In the genomic region with DNA sequence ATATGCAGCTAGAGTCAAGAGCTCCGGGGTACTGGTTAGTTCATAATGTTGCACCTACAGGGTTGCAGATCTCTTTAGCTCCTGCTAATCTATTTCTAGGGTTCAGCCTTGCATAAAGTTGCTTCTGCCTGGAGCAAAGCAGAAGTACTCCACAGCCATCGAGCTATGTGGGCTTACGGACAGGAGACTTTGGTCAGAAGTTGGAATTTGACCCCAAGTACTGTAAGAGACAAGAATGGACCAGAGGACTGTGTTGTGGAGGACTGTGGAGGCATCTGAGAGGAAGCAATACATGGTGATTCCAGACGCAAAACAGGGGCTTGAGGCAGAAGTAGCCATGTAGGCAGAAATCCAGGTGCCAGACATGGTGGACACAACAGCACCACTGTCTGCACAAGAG, we compare ENCODE assay signal across 24 mouse cellular contexts. TPM values are rescaled to one million over a fixed set of nuclear protein-coding genes. Genes with fewer than 3 reads are reported as not detected.
"Had no signal": no experiment of that assay in that cellular context is flagged by ENCODE, and none has a peak within 500 bp of the region (broad histone marks: within the 10 kb centered on the region; RNA-seq: fewer than 3 reads in every experiment).

No protein-coding gene starts in this region.

- H3K9ac ChIP-seq: lung, embryonic 15.5 days; midbrain, embryonic 13.5 days; midbrain, embryonic 15.5 days; neural tube, embryonic 12.5 days; stomach, embryonic 15.5 days had no signal

- ATAC-seq: lung, postnatal 0 days; midbrain, embryonic 13.5 days; midbrain, embryonic 15.5 days had no signal

- H3K27me3 ChIP-seq: lung, embryonic 15.5 days; midbrain, embryonic 13.5 days; midbrain, embryonic 15.5 days; neural tube, embryonic 12.5 days; stomach, embryonic 15.5 days had no signal

- H3K4me2 ChIP-seq: lung, embryonic 15.5 days; midbrain, embryonic 11.5 days; midbrain, embryonic 13.5 days; midbrain, embryonic 15.5 days; neural tube, embryonic 12.5 days; stomach, embryonic 15.5 days had no signal

- H3K36me3 ChIP-seq: lung, embryonic 15.5 days; midbrain, embryonic 13.5 days; midbrain, embryonic 15.5 days; neural tube, embryonic 12.5 days; stomach, embryonic 15.5 days had no signal

- DNase-seq: lung, adult 2 months; lung, postnatal 14 days; lung, postnatal 36 days; right cerebral cortex, postnatal 14 days; thymus, adult 2 months; thymus, postnatal 25 days; thymus, postnatal 4 days had no signal

- H3K27ac ChIP-seq: lung, embryonic 15.5 days; macrophage; midbrain, embryonic 13.5 days; midbrain, embryonic 15.5 days; neural tube, embryonic 12.5 days; stomach, embryonic 15.5 days; stomach, postnatal 0 days had no signal

- H3K9me3 ChIP-seq: lung, embryonic 15.5 days; midbrain, embryonic 15.5 days; neural tube, embryonic 12.5 days; stomach, embryonic 15.5 days had no signal

- H3K4me1 ChIP-seq: lung, embryonic 15.5 days; megakaryocyte, embryonic 14.5 days; midbrain, embryonic 13.5 days; midbrain, embryonic 15.5 days; neural tube, embryonic 12.5 days; stomach, embryonic 15.5 days had no signal

- H3K4me3 ChIP-seq: lung, embryonic 15.5 days; megakaryocyte, embryonic 14.5 days; midbrain, embryonic 13.5 days; midbrain, embryonic 15.5 days; neural tube, embryonic 12.5 days; stomach, embryonic 15.5 days had no signal

RNA-seq across cellular contexts. Expression of a gene that starts 16.6 kb away (rescaled TPM):
- total RNA-seq: megakaryocyte progenitor cell, adult 5-6 weeks; midbrain, postnatal 0 days; monocyte, adult 5-6 weeks; neutrophil, adult 5-6 weeks had no signal
- polyA plus RNA-seq: midbrain, embryonic 13.5 days; midbrain, postnatal 0 days; neural tube, embryonic 12.5 days; neural tube, embryonic 14.5 days had no signal

RNA-seq across cellular contexts. Expression of a gene that starts 17.6 kb away (rescaled TPM):
- total RNA-seq: megakaryocyte progenitor cell, adult 5-6 weeks; midbrain, postnatal 0 days; monocyte, adult 5-6 weeks; neutrophil, adult 5-6 weeks had no signal
- polyA plus RNA-seq: lung, adult 2 months; lung, embryonic 15.5 days; lung, postnatal 0 days; macrophage; midbrain, embryonic 11.5 days; midbrain, embryonic 13.5 days; midbrain, embryonic 15.5 days; neural tube, embryonic 12.5 days; neural tube, embryonic 14.5 days; spleen, adult 2 months; stomach, embryonic 15.5 days; stomach, postnatal 0 days; thymus, adult 2 months; urinary bladder, adult 2 months had no signal

RNA-seq across cellular contexts. Expression of a gene that starts 19.7 kb away (rescaled TPM):
- total RNA-seq: megakaryocyte progenitor cell, adult 5-6 weeks; midbrain, postnatal 0 days; monocyte, adult 5-6 weeks; neutrophil, adult 5-6 weeks had no signal
- polyA plus RNA-seq: lung, adult 2 months; lung, embryonic 15.5 days; lung, postnatal 0 days; macrophage; midbrain, embryonic 11.5 days; midbrain, embryonic 13.5 days; midbrain, embryonic 15.5 days; midbrain, postnatal 0 days; neural tube, embryonic 12.5 days; neural tube, embryonic 14.5 days; spleen, adult 2 months; stomach, embryonic 15.5 days; stomach, postnatal 0 days; thymus, adult 2 months; urinary bladder, adult 2 months had no signal

RNA-seq across cellular contexts. Expression of a gene that starts 46.2 kb away (rescaled TPM):
- total RNA-seq: megakaryocyte progenitor cell, adult 5-6 weeks; midbrain, postnatal 0 days; monocyte, adult 5-6 weeks; neutrophil, adult 5-6 weeks had no signal
- polyA plus RNA-seq: midbrain, embryonic 11.5 days; midbrain, embryonic 13.5 days; midbrain, embryonic 15.5 days; midbrain, postnatal 0 days; neural tube, embryonic 12.5 days; neural tube, embryonic 14.5 days had no signal
